Mouse (Mus musculus): ENCODE measurements at regions not wholly inside any gene's neighbourhood (a gene's known extent, or its start where the extent isn't known, plus 50 kb on each side); places are given as distances from the start of the nearest gene placed in this dataset.

DNA sequence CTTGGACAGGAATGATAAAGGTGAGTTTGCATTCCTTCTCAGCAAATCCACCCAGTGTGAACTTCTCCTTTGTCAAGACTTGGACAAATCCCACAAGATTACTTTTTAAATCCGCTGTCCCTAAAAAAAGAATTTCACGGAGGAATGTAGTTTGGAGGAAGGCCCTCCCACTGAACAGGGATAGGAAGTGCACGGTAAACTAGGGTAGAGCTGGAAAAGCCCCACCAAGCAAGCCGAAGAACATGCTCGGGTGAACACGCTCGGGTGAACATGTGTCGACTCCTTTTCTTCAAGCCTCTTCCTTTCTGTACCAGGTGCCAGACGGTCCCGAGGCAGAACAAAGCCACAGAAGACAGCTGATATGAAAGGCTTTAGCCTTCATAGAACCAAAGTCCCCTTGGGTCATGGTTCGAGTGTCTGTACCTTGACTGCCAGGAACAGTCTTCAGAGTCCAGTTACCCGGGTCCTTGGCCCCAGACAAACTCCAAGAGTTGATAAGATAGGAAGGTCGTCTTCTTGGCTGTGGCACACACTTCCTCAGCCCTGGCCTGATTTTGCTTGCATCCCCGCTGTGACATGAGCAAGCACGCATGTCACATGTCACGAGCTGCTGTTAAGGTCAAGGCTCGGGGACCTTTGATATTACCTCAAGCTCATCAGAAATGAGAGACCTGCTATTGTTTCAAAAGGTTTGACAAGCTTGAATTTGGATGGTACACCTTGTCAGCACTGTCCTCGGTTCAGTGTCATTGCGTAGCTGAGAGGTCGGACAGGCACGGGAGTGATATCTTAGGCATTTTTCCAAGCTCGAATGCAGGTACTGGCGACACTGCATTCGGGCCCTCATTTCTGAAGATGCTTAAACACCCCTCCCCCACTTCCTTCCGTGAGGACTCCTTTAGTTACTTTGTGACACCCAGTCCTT, 51.5 kb upstream of the Ryk start:
- Histone ChIP-seq H3K27me3 (no peaks in the 10 kb centered on the region), H3K27ac (no peak overlapping the region), H3K9ac (no peak overlapping the region), H3K4me1 (peaks cover 22% of the 10 kb centered on the region), H3K4me3 (replicated peaks) (no peak overlapping the region), H3K36me3 (replicated peaks) (no peaks in the 10 kb centered on the region), H3K4me2 (no peak overlapping the region), H3K9me3 (no peaks in the 10 kb centered on the region)
- WGBS, result 71% methylated on average over 25 of the region's 25 CpGs
- no peak for ATAC-seq (ENCODE audit: low FRiP score)

DNA sequence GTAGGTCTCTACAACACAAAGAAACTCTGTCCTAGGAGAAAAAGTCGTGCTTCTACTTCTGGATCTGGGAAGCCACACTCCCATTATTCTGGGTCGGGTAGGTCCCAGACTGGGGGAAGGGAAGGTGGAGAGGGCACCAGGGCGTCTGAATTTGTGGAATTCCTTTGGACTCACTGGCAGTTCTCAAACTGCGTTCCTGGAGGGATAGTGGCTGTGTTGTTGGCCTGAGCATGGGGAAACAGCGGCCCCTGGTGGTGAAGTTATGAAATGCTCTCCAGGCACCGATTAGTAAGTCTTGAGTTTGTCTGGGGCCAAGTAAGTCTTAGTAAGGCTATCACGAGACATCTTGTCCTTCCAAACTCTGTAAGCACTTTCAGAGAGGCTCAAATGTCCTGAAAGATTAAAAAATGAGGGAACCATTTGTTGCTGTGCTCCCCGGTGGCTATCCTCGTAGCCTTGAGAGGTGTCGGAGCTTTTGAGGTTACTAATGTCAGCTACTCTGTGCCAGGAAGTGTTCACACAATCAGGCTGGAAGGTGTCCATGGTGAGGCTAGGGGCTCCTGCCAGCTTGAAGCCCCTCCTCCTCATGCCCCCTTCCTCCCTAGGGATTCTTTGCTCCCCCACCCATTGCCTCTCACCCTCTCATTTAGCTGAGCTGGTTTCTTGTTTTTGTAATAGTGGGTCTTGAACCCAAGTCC, 50.2 kb upstream of the Ryk start:
- Histone ChIP-seq H3K27ac (no peak overlapping the region), H3K9me3 (no peaks in the 10 kb centered on the region), H3K4me2 (no peak overlapping the region), H3K36me3 (replicated peaks) (no peaks in the 10 kb centered on the region), H3K27me3 (no peaks in the 10 kb centered on the region), H3K4me1 (peaks cover 16% of the 10 kb centered on the region), H3K4me3 (replicated peaks) (no peak overlapping the region), H3K9ac (no peak overlapping the region)
- ATAC-seq (ENCODE audit: low FRiP score), result peak; percentile 57
- 14% methylated on average over 10 of the region's 10 CpGs for WGBS
